17 mouse cellular contexts compared by ENCODE assay signal in genomic region chr7:144739810-144740209, GRCm38 (mm10). TPM values are rescaled to one million over a fixed set of nuclear protein-coding genes. Genes with fewer than 3 reads are reported as not detected.
A peak's percentile ranks its signal among the peaks of the same experiment; 100 is the strongest.
DNase-seq lines count a peak whose midpoint lies in the region; ATAC-seq and TF ChIP-seq lines count a peak whose summit lies in the region.
"Had no signal": no experiment of that assay in that cellular context is flagged by ENCODE, and none has a peak within 500 bp of the region (broad histone marks: within the 10 kb centered on the region; RNA-seq: fewer than 3 reads in every experiment).

No protein-coding gene starts in this region.

- no peaks in the 10 kb centered on the region for H3K9me3 ChIP-seq in hindbrain, embryonic 10.5 days
- no peaks in the 10 kb centered on the region for H3K9me3 ChIP-seq in hindbrain, embryonic 16.5 days (ENCODE audit: control insufficient read depth, low read length)
- H3K9me3 ChIP-seq in intestine, embryonic 16.5 days (ENCODE audit: control insufficient read depth, low read length) = no peaks in the 10 kb centered on the region
- H3K9me3 ChIP-seq in liver, postnatal 0 days (ENCODE audit: low read length) = no peaks in the 10 kb centered on the region
- H3K9me3 ChIP-seq: forebrain, embryonic 12.5 days had no signal

- TF ChIP-seq EP300 in liver, postnatal 0 days (IDR thresholded peaks at IDR 0.05; ENCODE audit: low read depth) = no peak

- no peak for TF ChIP-seq CTCF in liver, postnatal 0 days (IDR thresholded peaks at IDR 0.05; ENCODE audit: low read depth)

- no peak for ATAC-seq in hindbrain, embryonic 16.5 days
- 0 out of 2 replicates have a peak, but pooled peaks have one; percentile 26 for ATAC-seq in intestine, embryonic 16.5 days
- ATAC-seq in liver, postnatal 0 days = 0 out of 2 replicates have a peak, but pooled peaks have one; percentile 27
- ATAC-seq: activated CD4-positive, CD25-positive, alpha-beta regulatory T cell, adult 4 months; Patski had no signal

- H3K4me2 ChIP-seq in hindbrain, embryonic 16.5 days (ENCODE audit: low read length) = no peak overlapping the region
- H3K4me2 ChIP-seq in intestine, embryonic 16.5 days (ENCODE audit: low read depth, low read length) = no peak overlapping the region
- H3K4me2 ChIP-seq in liver, postnatal 0 days (ENCODE audit: low read depth, low read length) = no peak overlapping the region

- H3K27me3 ChIP-seq in hindbrain, embryonic 10.5 days (ENCODE audit: insufficient read depth, poor library complexity, severe bottlenecking) = peaks cover 55% of the 10 kb centered on the region
- H3K27me3 ChIP-seq in hindbrain, embryonic 16.5 days (replicated peaks; ENCODE audit: control insufficient read depth, insufficient read depth, low read length) = peaks cover 6% of the 10 kb centered on the region; the same call in 1 of the 2 replicates
- H3K27me3 ChIP-seq in intestine, embryonic 16.5 days (replicated peaks; ENCODE audit: control insufficient read depth, insufficient read depth, low read length) = peaks cover 5% of the 10 kb centered on the region; the same call in 1 of the 2 replicates
- peaks cover 20% of the 10 kb centered on the region for H3K27me3 ChIP-seq in liver, postnatal 0 days (ENCODE audit: insufficient read depth, low read length)
- H3K27me3 ChIP-seq: Patski had no signal

- H3K9ac ChIP-seq in hindbrain, embryonic 16.5 days (ENCODE audit: low read depth, low read length) = no peak overlapping the region
- H3K9ac ChIP-seq in intestine, embryonic 16.5 days (ENCODE audit: low read depth, low read length) = 0 out of 2 replicates have a peak overlapping the region, but pooled peaks have one; percentile 24
- H3K9ac ChIP-seq in liver, postnatal 0 days (replicated peaks) = no peak overlapping the region
- H3K9ac ChIP-seq: forebrain, embryonic 12.5 days had no signal

- H3K4me3 ChIP-seq in hindbrain, embryonic 10.5 days = no peak overlapping the region
- no peak overlapping the region for H3K4me3 ChIP-seq in hindbrain, embryonic 16.5 days (ENCODE audit: low read length)
- H3K4me3 ChIP-seq in intestine, embryonic 16.5 days (ENCODE audit: low read length) = no peak overlapping the region
- no peak overlapping the region for H3K4me3 ChIP-seq in liver, postnatal 0 days (ENCODE audit: low read depth, low read length)
- H3K4me3 ChIP-seq: forebrain, embryonic 12.5 days; layer of hippocampus, adult 2 months had no signal

- DNase-seq in hindbrain, embryonic 10.5 days (ENCODE audit: low spot score) = no peak
- DNase-seq in NIH3T3 (ENCODE audit: low read depth) = peak; percentile 5
- DNase-seq in liver, postnatal 0 days = no peak
- no peak for DNase-seq in cerebellum, adult 11-12 months
- no peak for DNase-seq in cerebellum, postnatal 25 days
- DNase-seq: adrenal gland, postnatal 36 days; B cell, adult 2 months; cerebellum, adult 9-10 months; gastrocnemius, postnatal 36 days; lung, adult 18-20 months; thymus, postnatal 4 days had no signal

- H3K4me1 ChIP-seq in hindbrain, embryonic 10.5 days (replicated peaks) = peaks cover 59% of the 10 kb centered on the region
- H3K4me1 ChIP-seq in hindbrain, embryonic 16.5 days (ENCODE audit: control insufficient read depth, insufficient read depth, low read depth, low read length) = peaks cover 8% of the 10 kb centered on the region
- peaks cover 34% of the 10 kb centered on the region for H3K4me1 ChIP-seq in intestine, embryonic 16.5 days (ENCODE audit: control insufficient read depth, insufficient read depth, low read length)
- no peaks in the 10 kb centered on the region for H3K4me1 ChIP-seq in liver, postnatal 0 days (ENCODE audit: insufficient read depth)

- peak overlapping the region; percentile 85 for H3K27ac ChIP-seq in hindbrain, embryonic 10.5 days
- H3K27ac ChIP-seq in hindbrain, embryonic 16.5 days (ENCODE audit: low read depth, low read length) = no peak overlapping the region
- peak overlapping the region; percentile 66 for H3K27ac ChIP-seq in intestine, embryonic 16.5 days (ENCODE audit: low read length)
- no peak overlapping the region for H3K27ac ChIP-seq in liver, postnatal 0 days (ENCODE audit: low read depth)
- H3K27ac ChIP-seq: layer of hippocampus, adult 2 months had no signal

- 58% methylated on average over 3 of the region's 3 CpGs for WGBS in hindbrain, embryonic 10.5 days
- 49% methylated on average over 3 of the region's 3 CpGs for WGBS in hindbrain, embryonic 16.5 days
- whole genome bisulfite sequencing in intestine, embryonic 16.5 days = 17% methylated on average over 3 of the region's 3 CpGs
- WGBS in liver, postnatal 0 days (ENCODE audit: insufficient replicate concordance) = 27% methylated on average over 3 of the region's 3 CpGs

- no peaks in the 10 kb centered on the region for H3K36me3 ChIP-seq in hindbrain, embryonic 10.5 days
- H3K36me3 ChIP-seq in hindbrain, embryonic 16.5 days (ENCODE audit: control insufficient read depth, insufficient read depth, low read length) = no peaks in the 10 kb centered on the region
- no peaks in the 10 kb centered on the region for H3K36me3 ChIP-seq in intestine, embryonic 16.5 days (ENCODE audit: control insufficient read depth, insufficient read depth, low read length)
- no peaks in the 10 kb centered on the region for H3K36me3 ChIP-seq in liver, postnatal 0 days (replicated peaks; ENCODE audit: insufficient read depth, low read length)
- H3K36me3 ChIP-seq: forebrain, embryonic 12.5 days had no signal

RNA-seq across cellular contexts. Expression of gene Ano1, which starts 12.0 kb away (rescaled TPM):
- polyA plus RNA-seq in hindbrain, embryonic 10.5 days (2016; fragmentation: Nextera tagmentation; extraction: Ambion mirVana) = 7.4 and 12.9 TPM in 2 replicates
- 5.2 and 5.7 TPM in 2 replicates for polyA plus RNA-seq in hindbrain, embryonic 16.5 days (2015; fragmentation: Nextera tagmentation; extraction: Ambion mirVana)
- polyA plus RNA-seq in intestine, embryonic 16.5 days (2015; fragmentation: Nextera tagmentation; extraction: Ambion mirVana) = 19.9 and 20.3 TPM in 2 replicates
- polyA plus RNA-seq in liver, postnatal 0 days (2015; fragmentation: Nextera tagmentation; extraction: Ambion mirVana) = 0.47 and 1.1 TPM in 2 replicates

Comparison
In these comparisons a context has a peak if more than half of its experiments do, and no peak if none do; other contexts are left out.
1. H3K27ac ChIP-seq: peak in hindbrain, embryonic 10.5 days (single experiment) and intestine, embryonic 16.5 days (single experiment); none in hindbrain, embryonic 16.5 days (single experiment) and liver, postnatal 0 days (single experiment).